Mouse (Mus musculus) limb, embryonic 15.5 days (tissue): ENCODE results near the gene Ddn. TPM values are rescaled to one million over a fixed set of nuclear protein-coding genes. Genes with fewer than 3 reads are reported as not detected.

Experiments used
- ATAC-seq: fragments of 200-750 bp; cut with Nextera tagmentation; 2 replicates; pipeline ENCODE4 v1.8.0; 2017; ENCODE audit warnings: low read depth, moderate TSS enrichment; ENCODE audit not compliant: insufficient number of reproducible peaks, low FRiP score, low TSS enrichment
- H3K27ac ChIP-seq: fragments of 300-500 bp; sonication (generic); 2 replicates; pipeline ENCODE4 v1.5.1; 2015; ENCODE audit warnings: moderate library complexity, mild to moderate bottlenecking, inconsistent platforms
- H3K27me3 ChIP-seq: fragments of 300-500 bp; sonication (generic); 2 replicates; pipeline ENCODE4 v1.6.1; 2015; ENCODE audit warnings: inconsistent platforms
- H3K36me3 ChIP-seq: fragments of 300-500 bp; sonication (generic); 2 replicates; pipeline ENCODE4 v1.6.1; 2015; ENCODE audit warnings: inconsistent platforms
- H3K4me1 ChIP-seq: fragments of 300-500 bp; sonication (generic); 2 replicates; pipeline ENCODE4 v1.6.1; 2015; ENCODE audit warnings: inconsistent platforms
- H3K4me2 ChIP-seq: fragments of 300-500 bp; sonication (generic); 2 replicates; pipeline ENCODE4 v1.6.1; 2015; ENCODE audit warnings: mild to moderate bottlenecking, inconsistent platforms
- H3K4me3 ChIP-seq: fragments of 300-500 bp; sonication (generic); 2 replicates; pipeline ENCODE4 v1.5.1; 2015; ENCODE audit warnings: mild to moderate bottlenecking, inconsistent platforms
- H3K9ac ChIP-seq: fragments of 300-500 bp; sonication (generic); 2 replicates; pipeline ENCODE4 v1.6.1; 2015; ENCODE audit warnings: inconsistent platforms
- H3K9me3 ChIP-seq: fragments of 300-500 bp; sonication (generic); 2 replicates; pipeline ENCODE4 v1.6.1; 2016; ENCODE audit warnings: inconsistent platforms
- WGBS: fragments of 180-500 bp; shearing (Covaris S2); methylation state at CpG from one replicate; pipeline ENCODE4 v1.1.7; 2015; 5-methylcytosine and 5-hydroxymethylcytosine counted together
- polyA plus RNA-seq: library from polyadenylated mRNA; unstranded; fragments of >200 nt; fragmentation: Nextera tagmentation; extraction: Ambion mirVana; gene quantifications from 2 replicates; pipeline ENCODE4 v1.2.1, GENCODE M21; 2015

Ddn gene
- polyA plus RNA-seq, 1 experiment from 2014 or later: 0.15 TPM

DNA sequence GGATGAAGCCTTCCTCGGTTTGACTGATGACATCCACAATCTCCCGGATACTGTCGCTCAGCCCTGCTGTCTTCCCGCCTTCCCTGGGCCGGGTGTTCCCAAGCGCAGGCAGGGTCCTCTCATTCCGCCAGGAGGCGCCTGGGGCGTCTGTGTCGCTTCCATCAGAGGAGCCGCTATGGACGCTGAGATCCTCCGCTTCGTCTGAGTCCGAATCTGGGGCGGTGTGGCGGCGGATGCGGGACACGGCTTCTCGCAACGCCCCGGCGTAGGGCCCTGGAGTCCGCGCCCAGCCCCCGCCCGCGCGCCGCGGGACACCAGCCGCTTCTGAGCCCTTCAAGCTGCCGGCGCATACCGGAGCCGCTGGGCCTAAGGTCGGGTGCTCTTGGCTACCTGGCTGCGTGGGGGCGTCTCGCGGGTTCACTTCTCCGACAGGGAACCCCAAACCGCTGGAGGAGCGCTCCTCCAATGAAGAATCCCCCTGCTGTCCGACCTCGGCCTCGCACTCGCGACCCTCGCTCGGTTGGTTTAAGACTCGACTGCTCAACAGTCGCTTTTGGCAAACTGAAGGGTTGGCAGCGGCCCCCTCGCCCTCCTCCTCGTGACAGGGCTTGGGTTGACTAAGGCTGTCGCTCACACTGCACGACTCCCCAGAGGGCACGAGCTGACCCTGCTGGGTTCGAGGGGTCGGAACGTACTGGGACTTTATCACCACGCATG lies 3.8 kb downstream of the Ddn start:
- H3K27ac ChIP-seq: no peak overlapping the region
- H3K4me2 ChIP-seq: peak overlapping the region; percentile 89
- H3K4me3 ChIP-seq: peak overlapping the region; percentile 45
- H3K36me3 ChIP-seq: no peaks in the 10 kb centered on the region
- no peaks in the 10 kb centered on the region for H3K9me3 ChIP-seq
- H3K9ac ChIP-seq: peak overlapping the region; percentile 31
- H3K4me1 ChIP-seq: peaks cover 42% of the 10 kb centered on the region
- WGBS: under 1% methylated on average over 64 of the region's 64 CpGs
- no peak for ATAC-seq
- peaks cover 100% of the 10 kb centered on the region for H3K27me3 ChIP-seq

DNA sequence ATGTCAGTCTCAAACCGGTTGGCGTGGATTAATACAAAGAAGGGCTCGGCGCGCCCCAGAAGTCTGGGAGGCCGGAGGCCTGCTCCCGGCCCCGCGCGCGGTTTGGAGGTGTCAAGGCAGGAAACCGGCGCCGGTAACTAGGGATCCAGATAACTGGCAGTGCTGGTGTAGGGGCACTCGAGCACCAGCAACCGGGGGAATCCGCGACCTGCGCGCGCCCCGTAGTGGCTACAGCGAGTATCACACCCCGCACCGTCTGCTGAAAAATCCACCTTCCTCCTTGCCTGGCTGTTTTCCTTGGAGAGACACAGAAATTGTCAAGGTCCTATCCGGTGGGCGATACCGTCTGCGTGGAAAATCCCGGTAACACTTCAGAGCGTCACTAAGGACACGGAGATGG lies 5.2 kb downstream of the Ddn start:
- H3K27ac ChIP-seq: no peak overlapping the region
- peak overlapping the region; percentile 37 for H3K4me2 ChIP-seq
- no peaks in the 10 kb centered on the region for H3K36me3 ChIP-seq
- H3K4me3 ChIP-seq: peak overlapping the region; percentile 22
- H3K27me3 ChIP-seq: peaks cover 100% of the 10 kb centered on the region
- H3K4me1 ChIP-seq: peaks cover 42% of the 10 kb centered on the region
- ATAC-seq: no peak
- H3K9me3 ChIP-seq: no peaks in the 10 kb centered on the region
- no peak overlapping the region for H3K9ac ChIP-seq
- WGBS: under 1% methylated on average over 32 of the region's 32 CpGs

DNA sequence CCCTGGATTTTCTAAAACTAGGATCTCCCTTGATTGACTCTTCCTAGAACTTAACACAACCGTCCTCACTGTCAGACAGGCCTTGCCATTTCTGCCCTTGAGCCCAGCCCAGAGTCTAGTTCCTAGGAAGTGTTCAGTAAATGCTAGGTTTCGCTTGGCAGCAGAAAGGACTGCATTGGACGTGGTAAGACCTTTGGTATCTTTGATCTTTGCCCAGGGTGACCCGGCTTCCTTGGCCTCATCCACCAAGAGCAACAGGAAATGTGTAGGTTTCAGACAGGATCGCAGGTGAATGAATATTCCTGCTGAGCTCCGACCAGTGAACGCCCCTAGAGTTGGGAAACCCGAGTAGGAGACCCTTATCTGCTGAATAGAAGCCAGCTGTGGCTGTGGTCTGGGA lies 6.4 kb downstream of the Ddn start:
- H3K4me3 ChIP-seq: no peak overlapping the region
- H3K27me3 ChIP-seq: peaks cover 100% of the 10 kb centered on the region
- H3K27ac ChIP-seq: no peak overlapping the region
- H3K9me3 ChIP-seq: no peaks in the 10 kb centered on the region
- no peak for ATAC-seq
- H3K4me1 ChIP-seq: peaks cover 36% of the 10 kb centered on the region
- 6% methylated on average over 8 of the region's 8 CpGs for WGBS
- H3K36me3 ChIP-seq: no peaks in the 10 kb centered on the region
- no peak overlapping the region for H3K4me2 ChIP-seq
- no peak overlapping the region for H3K9ac ChIP-seq

DNA sequence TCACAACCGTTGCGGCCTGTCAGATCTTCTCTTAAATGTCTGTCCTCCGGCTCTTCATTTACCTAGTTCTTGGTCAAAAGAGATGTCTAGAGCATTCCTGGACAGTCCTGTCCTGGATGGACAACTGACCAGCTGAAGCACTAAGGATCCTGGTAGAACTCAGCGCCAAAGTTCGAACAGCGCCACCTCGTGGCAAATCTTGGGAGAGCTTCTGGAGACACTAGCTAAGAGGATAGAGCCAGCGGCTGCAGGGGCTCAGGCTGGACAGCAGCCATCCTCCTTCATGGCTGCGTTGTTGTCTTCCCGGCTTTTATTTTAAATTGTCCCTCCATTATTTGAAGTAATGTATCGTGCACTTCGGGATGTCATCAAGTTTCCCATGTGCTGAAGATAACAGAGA lies 9.9 kb downstream of the Ddn start:
- 13% methylated on average over 12 of the region's 12 CpGs for WGBS
- ATAC-seq: no peak
- Histone ChIP-seq H3K4me3 (no peak overlapping the region), H3K9ac (no peak overlapping the region), H3K4me1 (peaks cover 14% of the 10 kb centered on the region), H3K4me2 (no peak overlapping the region), H3K9me3 (no peaks in the 10 kb centered on the region), H3K27me3 (peaks cover 99% of the 10 kb centered on the region), H3K36me3 (no peaks in the 10 kb centered on the region), H3K27ac (no peak overlapping the region)

DNA sequence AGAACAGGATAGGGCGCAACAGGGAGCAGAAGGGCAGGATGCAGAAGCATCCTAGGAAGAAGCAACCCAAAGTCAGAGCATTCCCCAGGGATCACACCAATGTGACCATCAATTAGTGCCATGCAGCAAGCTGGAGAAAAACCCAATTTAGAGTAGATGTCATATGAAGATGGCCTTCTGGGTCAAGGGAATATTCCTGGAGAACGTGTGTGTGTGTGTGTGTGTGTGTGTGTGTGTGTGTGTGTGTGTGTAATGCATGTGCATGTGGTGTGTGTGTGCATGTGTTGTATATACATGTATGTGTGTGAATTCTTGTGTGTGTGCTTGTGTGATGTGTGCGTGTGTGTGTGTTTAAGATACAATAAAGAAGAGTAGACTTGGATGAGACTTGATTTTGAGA lies 10.4 kb downstream of the Ddn start:
- peaks cover 99% of the 10 kb centered on the region for H3K27me3 ChIP-seq
- no peak overlapping the region for H3K9ac ChIP-seq
- 49% methylated on average over 3 of the region's 3 CpGs for WGBS
- peaks cover 12% of the 10 kb centered on the region for H3K4me1 ChIP-seq
- no peak overlapping the region for H3K27ac ChIP-seq
- no peak overlapping the region for H3K4me2 ChIP-seq
- H3K4me3 ChIP-seq: no peak overlapping the region
- no peaks in the 10 kb centered on the region for H3K36me3 ChIP-seq
- no peaks in the 10 kb centered on the region for H3K9me3 ChIP-seq
- no peak for ATAC-seq

DNA sequence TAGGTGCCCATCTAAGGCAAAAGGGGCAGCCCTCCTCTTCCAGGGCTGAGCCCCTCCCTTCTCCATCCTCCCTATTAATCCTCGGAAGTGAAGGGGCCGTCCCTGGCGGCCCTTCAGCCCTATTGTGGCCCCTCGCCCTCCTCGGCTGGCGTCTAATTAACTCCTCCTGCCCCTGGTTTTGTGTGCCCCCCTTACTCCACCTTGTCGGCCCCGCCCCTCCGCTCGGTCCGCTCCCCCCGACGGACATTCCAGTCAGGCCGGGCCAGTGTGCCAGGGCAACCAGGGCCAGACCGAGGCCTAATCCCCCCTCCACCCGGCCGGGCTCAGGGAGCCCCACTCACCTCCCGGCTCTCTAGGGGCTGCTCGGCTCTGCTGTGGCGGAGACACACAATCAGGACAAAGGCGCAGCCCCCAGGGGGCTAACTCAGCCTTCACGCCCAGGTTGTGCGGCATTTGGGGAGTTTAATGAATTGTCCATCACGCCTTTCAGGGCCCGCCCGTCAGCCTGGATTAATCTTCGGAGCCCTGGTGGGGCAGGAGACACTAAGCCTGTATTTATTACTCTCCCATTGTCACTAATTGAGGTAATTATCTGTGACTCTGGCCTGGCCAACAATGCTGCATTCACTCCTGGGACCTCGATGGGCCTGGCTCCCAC lies 11.3 kb downstream of the Ddn start:
- 0 out of 2 replicates have a peak overlapping the region, but pooled peaks have one; percentile 1 for H3K4me2 ChIP-seq
- no peaks in the 10 kb centered on the region for H3K9me3 ChIP-seq
- H3K36me3 ChIP-seq: no peaks in the 10 kb centered on the region
- H3K4me1 ChIP-seq: peaks cover 17% of the 10 kb centered on the region
- H3K9ac ChIP-seq: no peak overlapping the region
- no peak for ATAC-seq
- H3K27ac ChIP-seq: no peak overlapping the region
- 0 out of 2 replicates have a peak overlapping the region, but pooled peaks have one; percentile 4 for H3K4me3 ChIP-seq
- WGBS: 3% methylated on average over 28 of the region's 28 CpGs
- peaks cover 99% of the 10 kb centered on the region for H3K27me3 ChIP-seq

DNA sequence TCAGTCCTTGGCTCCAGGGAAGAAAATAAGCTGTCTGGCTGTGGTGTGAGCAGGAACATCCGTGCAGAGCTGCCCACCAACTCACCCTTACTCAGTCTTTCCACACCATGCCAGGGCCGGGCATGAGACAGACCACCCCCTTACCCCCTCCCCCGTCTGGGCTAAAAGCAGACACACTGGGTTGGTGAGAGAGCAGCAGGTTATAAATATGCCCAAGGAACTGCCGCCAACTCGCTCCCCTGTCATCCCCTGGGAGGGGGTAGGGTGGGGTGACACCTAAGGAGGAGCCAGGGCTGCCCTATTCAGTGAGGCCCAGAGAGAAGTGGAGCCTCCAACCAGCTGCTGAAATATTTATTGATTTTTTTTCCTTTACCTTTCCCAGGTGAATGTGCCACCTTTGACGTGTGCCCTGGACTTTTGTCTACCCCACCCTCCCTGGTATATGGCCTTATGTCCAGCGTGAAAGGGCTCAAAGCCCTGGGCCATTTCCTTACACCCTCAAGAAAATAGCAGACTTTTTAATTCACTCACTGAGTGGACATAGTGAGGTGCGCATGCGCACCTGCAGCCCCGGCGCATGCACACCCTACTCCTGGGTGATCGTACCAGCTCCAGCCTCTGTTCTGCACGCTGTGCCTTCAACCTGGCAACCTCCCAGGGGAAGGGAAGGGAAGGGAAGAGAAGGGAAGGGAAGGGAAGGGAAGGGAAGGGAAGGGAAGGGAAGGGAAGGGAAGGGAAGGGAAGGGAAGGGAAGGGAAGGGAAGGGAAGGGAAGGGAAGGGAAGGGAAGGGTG lies 12.3 kb downstream of the Ddn start:
- Histone ChIP-seq H3K9me3 (no peaks in the 10 kb centered on the region), H3K4me1 (peaks cover 26% of the 10 kb centered on the region), H3K4me2 (no peak overlapping the region), H3K4me3 (no peak overlapping the region), H3K9ac (no peak overlapping the region), H3K27me3 (peaks cover 99% of the 10 kb centered on the region), H3K36me3 (no peaks in the 10 kb centered on the region), H3K27ac (no peak overlapping the region)
- 5% methylated on average over 13 of the region's 13 CpGs for WGBS
- ATAC-seq: no peak

DNA sequence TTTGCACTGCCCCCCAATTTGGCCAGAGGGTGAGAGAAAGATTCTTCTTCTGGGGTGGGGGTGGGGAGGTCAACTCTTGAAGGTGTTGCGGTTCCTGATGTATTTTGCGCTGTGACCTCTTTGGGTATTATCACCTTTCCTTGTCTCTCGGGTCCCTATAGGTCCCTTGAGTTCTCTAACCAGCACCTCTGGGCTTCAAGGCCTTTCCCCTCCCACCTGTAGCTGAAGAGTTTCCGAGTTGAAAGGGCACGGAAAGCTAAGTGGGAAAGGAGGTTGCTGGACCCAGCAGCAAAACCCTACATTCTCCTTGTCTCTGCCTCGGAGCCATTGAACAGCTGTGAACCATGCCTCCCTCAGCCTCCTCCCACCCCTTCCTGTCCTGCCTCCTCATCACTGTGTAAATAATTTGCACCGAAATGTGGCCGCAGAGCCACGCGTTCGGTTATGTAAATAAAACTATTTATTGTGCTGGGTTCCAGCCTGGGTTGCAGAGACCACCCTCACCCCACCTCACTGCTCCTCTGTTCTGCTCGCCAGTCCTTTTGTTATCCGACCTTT lies 16.1 kb downstream of the Ddn start:
- 3% methylated on average over 13 of the region's 13 CpGs for WGBS
- peaks cover 52% of the 10 kb centered on the region for H3K4me1 ChIP-seq
- no peaks in the 10 kb centered on the region for H3K9me3 ChIP-seq
- no peak overlapping the region for H3K27ac ChIP-seq
- H3K4me3 ChIP-seq: peak overlapping the region; percentile 35; the same call in 1 of the 2 replicates
- no peak for ATAC-seq
- peaks cover 99% of the 10 kb centered on the region for H3K27me3 ChIP-seq
- no peaks in the 10 kb centered on the region for H3K36me3 ChIP-seq
- H3K9ac ChIP-seq: no peak overlapping the region
- peak overlapping the region; percentile 52; the same call in 1 of the 2 replicates for H3K4me2 ChIP-seq

DNA sequence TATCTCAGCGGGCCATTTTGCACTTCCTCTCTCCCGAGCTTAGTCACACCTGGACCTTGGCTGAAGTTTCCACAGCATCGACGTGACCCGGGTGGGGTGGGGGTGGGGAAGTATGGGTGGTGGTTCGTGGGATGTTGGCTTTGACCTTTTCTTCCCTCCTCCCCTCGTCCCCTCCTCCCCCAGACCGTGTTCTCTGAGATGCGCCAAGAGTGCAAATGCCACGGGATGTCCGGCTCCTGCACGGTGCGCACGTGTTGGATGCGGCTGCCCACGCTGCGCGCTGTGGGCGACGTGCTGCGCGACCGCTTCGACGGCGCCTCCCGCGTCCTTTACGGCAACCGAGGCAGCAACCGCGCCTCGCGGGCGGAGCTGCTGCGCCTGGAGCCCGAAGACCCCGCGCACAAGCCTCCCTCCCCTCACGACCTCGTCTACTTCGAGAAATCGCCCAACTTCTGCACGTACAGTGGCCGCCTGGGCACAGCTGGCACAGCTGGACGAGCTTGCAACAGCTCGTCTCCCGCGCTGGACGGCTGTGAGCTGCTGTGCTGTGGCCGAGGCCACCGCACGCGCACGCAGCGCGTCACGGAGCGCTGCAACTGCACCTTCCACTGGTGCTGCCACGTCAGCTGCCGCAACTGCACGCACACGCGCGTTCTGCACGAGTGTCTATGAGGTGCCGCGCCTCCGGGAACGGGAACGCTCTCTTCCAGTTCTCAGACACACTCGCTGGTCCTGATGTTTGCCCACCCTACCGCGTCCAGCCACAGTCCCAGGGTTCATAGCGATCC lies 16.9 kb downstream of the Ddn start:
- no peak overlapping the region for H3K9ac ChIP-seq
- under 1% methylated on average over 75 of the region's 75 CpGs for WGBS

DNA sequence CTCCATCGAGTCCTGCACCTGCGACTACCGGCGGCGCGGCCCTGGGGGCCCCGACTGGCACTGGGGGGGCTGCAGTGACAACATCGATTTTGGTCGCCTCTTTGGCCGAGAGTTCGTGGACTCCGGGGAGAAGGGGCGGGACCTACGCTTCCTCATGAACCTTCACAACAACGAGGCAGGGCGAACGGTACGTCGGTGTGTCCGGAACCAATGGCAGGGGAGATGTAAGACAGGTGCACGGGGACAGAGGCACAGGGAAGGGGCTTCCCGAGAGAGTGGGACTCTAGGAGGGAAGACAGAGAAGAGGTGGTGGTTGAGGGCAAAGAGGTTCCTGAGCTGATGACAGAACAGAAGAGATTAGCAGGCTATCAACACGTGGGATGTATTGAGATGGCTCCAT lies 17.5 kb downstream of the Ddn start:
- peaks cover 98% of the 10 kb centered on the region for H3K27me3 ChIP-seq
- H3K4me1 ChIP-seq: peaks cover 43% of the 10 kb centered on the region
- 2% methylated on average over 23 of the region's 23 CpGs for WGBS
- no peak overlapping the region for H3K27ac ChIP-seq
- H3K36me3 ChIP-seq: no peaks in the 10 kb centered on the region
- ATAC-seq: no peak
- H3K4me3 ChIP-seq: peak overlapping the region; percentile 35
- H3K9me3 ChIP-seq: no peaks in the 10 kb centered on the region
- H3K4me2 ChIP-seq: no peak overlapping the region
- no peak overlapping the region for H3K9ac ChIP-seq

More for the DNA sequence above, 16.9 kb downstream of the Ddn start:
- Histone ChIP-seq H3K4me1 (peaks cover 47% of the 10 kb centered on the region), H3K9me3 (no peaks in the 10 kb centered on the region), H3K27ac (no peak overlapping the region), H3K27me3 (peaks cover 99% of the 10 kb centered on the region), H3K4me3 (peak overlapping the region; percentile 35), H3K4me2 (peak overlapping the region; percentile 52), H3K36me3 (no peaks in the 10 kb centered on the region)
- ATAC-seq: no peak

DNA sequence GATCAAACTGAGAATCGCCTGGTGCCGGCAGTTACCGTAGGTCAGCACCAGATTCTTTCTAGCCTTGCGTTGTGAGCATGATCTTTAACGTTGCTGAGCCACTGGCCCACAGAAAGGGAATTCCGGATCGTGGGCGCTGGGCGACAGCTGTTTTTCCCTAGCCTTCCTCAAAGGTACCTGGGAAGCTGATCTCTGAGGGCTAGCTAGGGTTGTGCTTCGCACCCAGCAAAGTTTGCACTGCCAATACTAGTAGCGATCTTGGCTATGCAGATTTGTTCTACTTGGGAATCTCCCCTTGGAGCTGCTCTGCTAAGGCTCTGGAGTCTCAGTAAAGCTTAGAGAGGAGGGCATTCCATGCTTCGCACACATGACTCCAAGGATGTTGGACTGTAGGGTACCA lies 18.1 kb downstream of the Ddn start:
- no peaks in the 10 kb centered on the region for H3K36me3 ChIP-seq
- WGBS: 2% methylated on average over 12 of the region's 12 CpGs
- H3K27ac ChIP-seq: no peak overlapping the region
- H3K9ac ChIP-seq: no peak overlapping the region
- peaks cover 98% of the 10 kb centered on the region for H3K27me3 ChIP-seq
- peak overlapping the region; percentile 21 for H3K4me3 ChIP-seq
- ATAC-seq: no peak
- H3K9me3 ChIP-seq: no peaks in the 10 kb centered on the region
- peaks cover 40% of the 10 kb centered on the region for H3K4me1 ChIP-seq
- H3K4me2 ChIP-seq: peak overlapping the region; percentile 38
